Mouse (Mus musculus) CH12.LX (cell line): ENCODE results near the gene Pak7.

Experiments used
- BHLHE40 ChIP-seq: IDR thresholded peaks from 2 replicates; pipeline ENCODE4 v1.6.1; 2011; ENCODE audit warnings: mild to moderate bottlenecking, low read depth, low read length, improper control_type of control experiment
- CHD2 ChIP-seq: IDR thresholded peaks from 2 replicates; pipeline ENCODE4 v1.6.1; 2011; ENCODE audit warnings: low read length, improper control_type of control experiment
- CTCF ChIP-seq, 2 experiments: IDR thresholded peaks in 1 of 2; conservative IDR thresholded peaks in 1 of 2; 2 replicates each; pipeline ENCODE4 v1.5.1; 2011 to 2012; ENCODE audit warnings: low read depth in 2 of 2, low read length in 2 of 2, improper control_type of control experiment in 1 of 2, inconsistent platforms in 1 of 2, mild to moderate bottlenecking in 1 of 2, moderate library complexity in 1 of 2
- E2F4 ChIP-seq: IDR thresholded peaks from 2 replicates; pipeline ENCODE4 v1.6.1; 2011; ENCODE audit warnings: low read depth, low read length, improper control_type of control experiment; ENCODE audit not compliant: insufficient replicate concordance
- EP300 ChIP-seq: IDR thresholded peaks from 2 replicates; pipeline ENCODE4 v1.6.1; 2011; ENCODE audit warnings: low read length, improper control_type of control experiment
- ETS1 ChIP-seq: conservative IDR thresholded peaks from 2 replicates; pipeline ENCODE4 v1.6.1; 2012; ENCODE audit warnings: low read depth, mild to moderate bottlenecking, inconsistent platforms, low read length, improper control_type of control experiment, moderate library complexity
- KAT2A ChIP-seq: IDR thresholded peaks from 2 replicates; pipeline ENCODE4 v1.6.1; 2012; ENCODE audit warnings: low read length, improper control_type of control experiment, inconsistent platforms; ENCODE audit not compliant: insufficient replicate concordance
- MYC ChIP-seq: IDR thresholded peaks from 2 replicates; pipeline ENCODE4 v1.6.1; 2011; ENCODE audit warnings: low read depth, mild to moderate bottlenecking, improper control_type of control experiment, low read length
- POLR2A ChIP-seq: IDR thresholded peaks from 2 replicates; pipeline ENCODE4 v1.6.1; 2011; ENCODE audit warnings: low read depth, mild to moderate bottlenecking, improper control_type of control experiment, low read length
- ZNF384 ChIP-seq: IDR thresholded peaks from 2 replicates; pipeline ENCODE4 v1.6.1; 2012; ENCODE audit warnings: low read depth, low read length, improper control_type of control experiment, inconsistent platforms

- TF ChIP-seq KAT2A (no peak), E2F4 (no peak), ETS1 (no peak), CHD2 (no peak), MYC (no peak), POLR2A (no peak), EP300 (no peak), ZNF384 (no peak), BHLHE40 (no peak), CTCF (conservative IDR thresholded peaks at IDR 0.05 in 1 of 2, IDR thresholded peaks at IDR 0.05 in 1 of 2; ENCODE audit: low read depth in 2 of 2, low read length in 2 of 2) (no peak)
Observed at GRCm38 (mm10) chr2:136351393-136352096, 36.2 kb downstream of the Pak7 start.
